Mouse (Mus musculus): ENCODE data around the gene Eri3. TPM values are rescaled to one million over a fixed set of nuclear protein-coding genes. Genes with fewer than 3 reads are reported as not detected.

The Eri3 gene
- polyA plus RNA-seq, 1 experiment from 2014 or later: 147 TPM

GRCm38 (mm10) chr4:117546616-117547015 is 3.5 kb upstream of the Eri3 start:
- Histone ChIP-seq H3K4me1 (peaks cover 19% of the 10 kb centered on the region), H3K36me3 (no peaks in the 10 kb centered on the region), H3K9me3 (replicated peaks) (no peaks in the 10 kb centered on the region), H3K27me3 (ENCODE audit: low read depth, poor library complexity, severe bottlenecking) (no peaks in the 10 kb centered on the region), H3K4me3 (no peak overlapping the region), H3K27ac (no peak overlapping the region)
- DNase-seq (ENCODE audit: low spot score): no peak
- 86% methylated on average over 6 of the region's 6 CpGs for WGBS

DNA sequence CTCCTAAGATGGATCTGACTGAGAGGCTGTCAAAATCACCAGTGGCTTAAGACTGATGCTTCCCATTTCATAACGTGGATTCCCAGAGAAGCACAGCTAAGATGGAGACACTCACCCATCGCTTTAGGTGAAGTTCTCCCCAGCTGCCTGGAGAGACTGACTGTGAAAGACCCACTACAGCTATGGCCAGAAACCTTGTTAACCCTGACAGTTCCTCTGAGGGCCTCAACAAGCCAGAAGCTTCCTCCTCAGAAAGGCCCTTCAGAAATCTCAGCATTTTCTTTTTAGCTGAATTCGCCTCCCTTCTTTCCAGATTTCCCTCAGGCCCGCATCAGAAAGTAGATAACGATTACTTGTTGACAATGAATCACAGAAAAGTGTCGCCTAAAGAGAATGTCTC is 589 bp upstream of the Eri3 start:
- Histone ChIP-seq H3K27me3 (ENCODE audit: low read depth, poor library complexity, severe bottlenecking) (no peaks in the 10 kb centered on the region), H3K9me3 (replicated peaks) (no peaks in the 10 kb centered on the region), H3K4me3 (peak overlapping the region; percentile 92), H3K27ac (peak overlapping the region; percentile 95), H3K4me1 (peaks cover 24% of the 10 kb centered on the region), H3K36me3 (peaks cover 12% of the 10 kb centered on the region)
- WGBS: 46% methylated on average over 6 of the region's 6 CpGs
- DNase-seq (ENCODE audit: low spot score): no peak

DNA sequence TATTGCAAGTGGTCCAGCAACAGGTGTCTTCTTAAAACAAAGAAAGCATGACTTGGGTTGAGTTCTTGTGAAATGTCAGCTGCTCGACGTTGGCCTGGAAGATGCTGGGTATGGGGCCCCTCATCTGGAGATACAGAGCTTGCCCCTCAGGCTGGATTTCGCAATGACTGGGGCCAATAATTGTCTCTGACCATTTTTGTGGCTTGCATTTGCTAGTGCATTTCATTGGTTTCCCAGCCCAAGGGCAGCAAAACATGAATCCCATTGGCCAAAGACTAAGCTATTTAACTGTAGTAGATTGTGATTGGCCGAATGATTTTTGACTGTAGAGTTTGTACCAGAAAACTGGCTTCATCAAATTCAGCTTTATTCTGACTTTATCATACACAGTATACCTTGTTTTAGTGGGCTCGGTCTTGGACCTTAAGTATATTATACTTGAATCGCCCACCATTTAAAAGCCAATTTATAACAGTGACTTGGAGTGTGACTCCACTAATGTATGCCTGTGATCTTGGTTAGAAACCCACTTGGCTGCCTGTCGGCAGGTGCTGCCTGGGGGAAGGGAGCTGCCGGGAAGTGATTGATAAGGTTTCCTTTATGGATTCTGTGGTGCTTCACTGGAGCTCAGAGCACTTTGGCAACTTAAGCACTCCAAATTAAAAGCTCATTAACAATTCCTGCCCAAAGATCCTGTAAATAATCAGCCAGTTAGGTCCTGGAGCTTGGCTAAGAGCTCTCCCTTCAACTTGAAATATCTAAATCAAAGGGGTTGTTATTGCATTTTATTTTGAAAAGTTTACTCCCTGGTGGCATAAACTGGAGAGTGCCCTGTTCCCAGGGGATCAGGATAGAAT is 1.2 kb downstream of the Eri3 start:
- 52% methylated on average over 8 of the region's 8 CpGs for WGBS
- peaks cover 12% of the 10 kb centered on the region for H3K36me3 ChIP-seq
- peak overlapping the region; percentile 95 for H3K27ac ChIP-seq
- no peak for DNase-seq (ENCODE audit: low spot score)
- H3K4me1 ChIP-seq: peaks cover 33% of the 10 kb centered on the region
- no peaks in the 10 kb centered on the region for H3K9me3 ChIP-seq (replicated peaks)
- H3K27me3 ChIP-seq (ENCODE audit: low read depth, poor library complexity, severe bottlenecking): no peaks in the 10 kb centered on the region
- H3K4me3 ChIP-seq: peak overlapping the region; percentile 92

DNA sequence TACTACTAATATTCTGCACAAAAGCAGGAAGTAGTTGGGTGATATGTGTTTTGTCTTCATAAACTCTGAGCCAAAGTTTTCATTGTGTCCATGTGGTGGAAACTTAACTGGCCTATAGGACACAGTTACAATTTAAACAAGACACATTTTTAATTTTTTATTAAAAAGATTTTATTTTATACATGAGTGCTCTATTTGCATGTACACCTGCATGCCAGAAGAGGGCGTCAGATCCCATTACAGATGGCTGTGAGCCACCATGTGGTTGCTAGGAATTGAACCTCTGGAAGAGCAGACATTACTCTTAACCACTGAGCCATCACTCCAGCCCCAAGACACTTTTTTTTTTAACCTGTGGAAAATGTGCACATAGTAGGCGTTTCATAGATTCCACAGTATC is 5.3 kb downstream of the Eri3 start:
- no peak overlapping the region for H3K4me3 ChIP-seq
- WGBS: 61% methylated on average over 2 of the region's 2 CpGs
- H3K27me3 ChIP-seq (ENCODE audit: low read depth, poor library complexity, severe bottlenecking): no peaks in the 10 kb centered on the region
- peaks cover 21% of the 10 kb centered on the region for H3K36me3 ChIP-seq
- H3K9me3 ChIP-seq (replicated peaks): no peaks in the 10 kb centered on the region
- H3K27ac ChIP-seq: no peak overlapping the region
- H3K4me1 ChIP-seq: peaks cover 46% of the 10 kb centered on the region
- DNase-seq (ENCODE audit: low spot score): no peak

GRCm38 (mm10) chr4:117556372-117556771 is 6.2 kb downstream of the Eri3 start:
- Histone ChIP-seq H3K4me1 (peaks cover 38% of the 10 kb centered on the region), H3K27me3 (ENCODE audit: low read depth, poor library complexity, severe bottlenecking) (no peaks in the 10 kb centered on the region), H3K27ac (peak overlapping the region; percentile 66), H3K4me3 (peak overlapping the region; percentile 22), H3K9me3 (replicated peaks) (no peaks in the 10 kb centered on the region), H3K36me3 (peaks cover 21% of the 10 kb centered on the region)
- WGBS: 9% methylated on average over 5 of the region's 5 CpGs
- DNase-seq (ENCODE audit: low spot score): no peak

DNA sequence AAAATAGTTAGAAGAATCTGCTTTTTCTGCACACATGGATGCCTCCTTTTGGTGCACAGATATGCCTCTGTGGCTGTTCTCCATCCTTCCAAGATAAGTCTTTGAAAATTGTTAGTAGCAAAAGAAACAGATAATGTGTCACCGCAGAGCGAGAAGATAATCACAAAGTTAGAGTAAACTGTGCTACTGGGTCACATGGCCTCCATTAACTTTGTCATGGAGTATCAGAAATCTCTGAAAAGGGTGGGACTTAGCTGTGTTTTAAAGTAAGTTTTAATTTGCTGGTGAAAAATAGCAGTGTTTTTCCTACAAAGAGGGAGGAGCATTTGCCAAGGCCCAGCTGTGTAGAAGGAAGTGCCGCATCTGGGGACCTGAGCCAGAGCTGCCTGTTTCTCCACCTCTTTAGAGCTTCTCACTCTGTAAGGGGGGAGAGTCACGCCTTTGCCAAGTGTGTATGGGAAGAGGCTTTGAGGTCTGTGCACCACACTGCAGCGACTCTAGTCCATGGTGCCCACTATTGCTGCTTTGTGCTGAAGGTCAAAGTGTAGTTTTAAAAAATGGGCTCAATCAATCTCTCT is 7.0 kb downstream of the Eri3 start:
- no peak overlapping the region for H3K4me3 ChIP-seq
- H3K36me3 ChIP-seq: peaks cover 24% of the 10 kb centered on the region
- H3K27ac ChIP-seq: 0 out of 2 replicates have a peak overlapping the region, but pooled peaks have one; percentile 66
- peaks cover 30% of the 10 kb centered on the region for H3K4me1 ChIP-seq
- H3K27me3 ChIP-seq (ENCODE audit: low read depth, poor library complexity, severe bottlenecking): no peaks in the 10 kb centered on the region
- no peak for DNase-seq (ENCODE audit: low spot score)
- H3K9me3 ChIP-seq (replicated peaks): no peaks in the 10 kb centered on the region
- WGBS: 71% methylated on average over 5 of the region's 5 CpGs

DNA sequence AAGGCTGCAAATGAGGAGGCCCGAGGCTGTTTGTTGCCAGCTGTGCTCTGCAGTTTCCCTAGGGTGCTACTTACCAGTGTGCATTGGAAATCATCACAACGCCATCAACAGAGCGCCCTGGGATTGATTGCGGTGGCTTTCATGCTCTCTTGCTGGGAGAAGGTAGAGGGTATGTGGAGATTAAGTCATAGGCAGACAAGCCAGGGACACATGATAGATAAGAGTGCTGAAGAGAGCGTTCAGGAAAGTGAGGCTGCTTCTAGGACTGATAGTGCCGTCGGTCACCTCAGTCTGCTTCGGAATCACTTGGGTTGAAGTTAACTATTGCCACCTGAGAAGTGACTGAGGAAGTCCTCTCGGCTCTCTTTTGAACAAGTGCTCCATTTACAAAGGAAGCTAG is 13.8 kb downstream of the Eri3 start:
- Histone ChIP-seq H3K4me1 (no peaks in the 10 kb centered on the region), H3K27me3 (ENCODE audit: low read depth, poor library complexity, severe bottlenecking) (no peaks in the 10 kb centered on the region), H3K36me3 (peaks cover 45% of the 10 kb centered on the region), H3K27ac (no peak overlapping the region), H3K9me3 (replicated peaks) (no peaks in the 10 kb centered on the region), H3K4me3 (no peak overlapping the region)
- DNase-seq (ENCODE audit: low spot score): no peak
- WGBS: 84% methylated on average over 9 of the region's 9 CpGs

- Histone ChIP-seq H3K27ac (no peak overlapping the region), H3K9me3 (replicated peaks) (no peaks in the 10 kb centered on the region), H3K27me3 (ENCODE audit: low read depth, poor library complexity, severe bottlenecking) (no peaks in the 10 kb centered on the region), H3K4me1 (peaks cover 3% of the 10 kb centered on the region; the same call in 1 of the 2 replicates), H3K4me3 (no peak overlapping the region), H3K36me3 (peaks cover 54% of the 10 kb centered on the region)
- WGBS: 64% methylated on average over 2 of the region's 2 CpGs
- no peak for DNase-seq (ENCODE audit: low spot score)
Observed at GRCm38 (mm10) chr4:117568846-117569245, 18.7 kb downstream of the Eri3 start.

DNA sequence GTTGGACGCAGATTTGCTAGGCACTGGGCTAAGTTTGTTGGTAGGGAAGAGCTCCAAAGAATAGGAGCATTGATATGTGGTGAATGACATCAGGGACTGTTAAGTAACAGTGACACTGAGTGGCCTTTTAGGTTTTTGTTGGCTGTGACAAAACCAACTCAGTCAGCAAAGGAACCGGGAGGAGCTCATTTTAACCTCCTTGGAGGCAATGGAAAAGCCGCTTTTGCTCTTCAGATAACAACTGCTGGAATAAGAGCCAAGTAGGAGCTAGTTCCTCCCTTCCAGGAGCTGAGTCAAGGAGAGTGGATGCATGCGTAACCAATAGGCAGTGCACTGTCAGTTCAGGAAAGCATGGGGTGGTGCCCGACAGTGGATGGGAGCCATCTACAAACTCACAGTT is 20.8 kb downstream of the Eri3 start:
- Histone ChIP-seq H3K36me3 (peaks cover 45% of the 10 kb centered on the region), H3K27ac (no peak overlapping the region), H3K4me1 (peaks cover 20% of the 10 kb centered on the region), H3K4me3 (no peak overlapping the region), H3K27me3 (ENCODE audit: low read depth, poor library complexity, severe bottlenecking) (no peaks in the 10 kb centered on the region), H3K9me3 (replicated peaks) (no peaks in the 10 kb centered on the region)
- 88% methylated on average over 5 of the region's 5 CpGs for WGBS
- DNase-seq (ENCODE audit: low spot score): no peak

GRCm38 (mm10) chr4:117577579-117577978 is 27.4 kb downstream of the Eri3 start:
- no peak overlapping the region for H3K27ac ChIP-seq
- peaks cover 47% of the 10 kb centered on the region for H3K36me3 ChIP-seq
- peaks cover 27% of the 10 kb centered on the region for H3K4me1 ChIP-seq
- H3K27me3 ChIP-seq (ENCODE audit: low read depth, poor library complexity, severe bottlenecking): 0 out of 2 replicates have a peak, but pooled peaks cover 3% of the 10 kb centered on the region
- no peak for DNase-seq (ENCODE audit: low spot score)
- H3K4me3 ChIP-seq: no peak overlapping the region
- 95% methylated on average over 1 of the region's 1 CpGs for WGBS
- no peaks in the 10 kb centered on the region for H3K9me3 ChIP-seq (replicated peaks)

GRCm38 (mm10) chr4:117581626-117582025 is 31.5 kb downstream of the Eri3 start:
- Histone ChIP-seq H3K9me3 (replicated peaks) (no peaks in the 10 kb centered on the region), H3K4me3 (no peak overlapping the region), H3K4me1 (peaks cover 3% of the 10 kb centered on the region), H3K27me3 (ENCODE audit: low read depth, poor library complexity, severe bottlenecking) (0 out of 2 replicates have a peak, but pooled peaks cover 3% of the 10 kb centered on the region), H3K36me3 (peaks cover 69% of the 10 kb centered on the region), H3K27ac (no peak overlapping the region)
- 81% methylated on average over 9 of the region's 9 CpGs for WGBS
- no peak for DNase-seq (ENCODE audit: low spot score)

GRCm38 (mm10) chr4:117585995-117586394 is 35.8 kb downstream of the Eri3 start:
- peaks cover 35% of the 10 kb centered on the region for H3K4me1 ChIP-seq
- peaks cover 86% of the 10 kb centered on the region for H3K36me3 ChIP-seq
- 89% methylated on average over 2 of the region's 2 CpGs for WGBS
- no peaks in the 10 kb centered on the region for H3K27me3 ChIP-seq (ENCODE audit: low read depth, poor library complexity, severe bottlenecking)
- no peak overlapping the region for H3K4me3 ChIP-seq
- no peaks in the 10 kb centered on the region for H3K9me3 ChIP-seq (replicated peaks)
- no peak for DNase-seq (ENCODE audit: low spot score)
- no peak overlapping the region for H3K27ac ChIP-seq

- Histone ChIP-seq H3K9me3 (replicated peaks) (no peaks in the 10 kb centered on the region), H3K27ac (0 out of 2 replicates have a peak overlapping the region, but pooled peaks have one; percentile 16), H3K36me3 (peaks cover 91% of the 10 kb centered on the region), H3K4me1 (peaks cover 35% of the 10 kb centered on the region), H3K27me3 (ENCODE audit: low read depth, poor library complexity, severe bottlenecking) (no peaks in the 10 kb centered on the region), H3K4me3 (no peak overlapping the region)
- 60% methylated on average over 4 of the region's 4 CpGs for WGBS
- no peak for DNase-seq (ENCODE audit: low spot score)
Observed at GRCm38 (mm10) chr4:117587447-117587846, 37.3 kb downstream of the Eri3 start.

Measured in limb, embryonic 10.5 days (tissue).